18 mouse cellular contexts compared by ENCODE assay signal in genomic region chr9:75630823-75631454, GRCm38 (mm10). TPM values are rescaled to one million over a fixed set of nuclear protein-coding genes. Genes with fewer than 3 reads are reported as not detected.
DNase-seq lines count a peak whose midpoint lies in the region; ATAC-seq lines count a peak whose summit lies in the region.
"Had no signal": no experiment of that assay in that cellular context is flagged by ENCODE, and none has a peak within 500 bp of the region (broad histone marks: within the 10 kb centered on the region; RNA-seq: fewer than 3 reads in every experiment).

No protein-coding gene starts in this region.

- no peak overlapping the region for H3K4me3 ChIP-seq in heart, embryonic 12.5 days
- H3K4me3 ChIP-seq in heart, embryonic 11.5 days (ENCODE audit: low read depth, low read length), result no peak overlapping the region
- H3K4me3 ChIP-seq: embryonic facial prominence, embryonic 12.5 days had no signal

- H3K4me1 ChIP-seq in heart, embryonic 12.5 days (replicated peaks), result peaks cover 11% of the 10 kb centered on the region
- 0 out of 2 replicates have a peak, but pooled peaks cover 2% of the 10 kb centered on the region for H3K4me1 ChIP-seq in heart, embryonic 11.5 days (ENCODE audit: control insufficient read depth, insufficient read depth, low read length)

- H3K27ac ChIP-seq in heart, embryonic 12.5 days (ENCODE audit: poor library complexity, severe bottlenecking), result peak overlapping the region; percentile 16; the same call in 1 of the 2 replicates
- H3K27ac ChIP-seq in heart, embryonic 11.5 days (ENCODE audit: low read depth, low read length), result no peak overlapping the region
- H3K27ac ChIP-seq: embryonic facial prominence, embryonic 12.5 days; hindbrain, embryonic 14.5 days; kidney, postnatal 0 days had no signal

- H3K9ac ChIP-seq in heart, embryonic 12.5 days, result no peak overlapping the region
- no peak overlapping the region for H3K9ac ChIP-seq in heart, embryonic 11.5 days (ENCODE audit: low read depth, low read length)
- H3K9ac ChIP-seq: embryonic facial prominence, embryonic 12.5 days; hindbrain, embryonic 14.5 days; liver, postnatal 0 days had no signal

- H3K36me3 ChIP-seq in heart, embryonic 12.5 days, result no peaks in the 10 kb centered on the region
- no peaks in the 10 kb centered on the region for H3K36me3 ChIP-seq in heart, embryonic 11.5 days (ENCODE audit: control insufficient read depth, insufficient read depth, low read length)
- H3K36me3 ChIP-seq: embryonic facial prominence, embryonic 12.5 days had no signal

- DNase-seq in B cell, adult 2 months, result peak; percentile 8 to 12
- peak; percentile 46 for DNase-seq in lung, postnatal 25 days (ENCODE audit: low spot score)
- no peak for DNase-seq in adrenal gland, postnatal 10 days
- DNase-seq in kidney, adult 8-10 months, result no peak
- no peak for DNase-seq in layer of hippocampus, postnatal 36 days
- DNase-seq: cerebellum, postnatal 10 days; layer of hippocampus, adult 9-11 months; left cerebral cortex, postnatal 4 days; liver, postnatal 0 days; midbrain, embryonic 14.5 days; right cerebral cortex, adult 18-20 months; thymus, postnatal 4 days had no signal

- no peak overlapping the region for H3K4me2 ChIP-seq in heart, embryonic 12.5 days
- H3K4me2 ChIP-seq in heart, embryonic 11.5 days, result no peak overlapping the region
- H3K4me2 ChIP-seq: embryonic facial prominence, embryonic 12.5 days; hindbrain, embryonic 14.5 days had no signal

- no peak for ATAC-seq in heart, embryonic 12.5 days (ENCODE audit: insufficient number of reproducible peaks, low FRiP score)
- no peak for ATAC-seq in heart, embryonic 11.5 days (replicated peaks; ENCODE audit: insufficient number of reproducible peaks, low FRiP score, low TSS enrichment)
- ATAC-seq in common myeloid progenitor, adult 5-6 weeks (replicated peaks; ENCODE audit: low read depth, poor library complexity, severe bottlenecking), result peak; percentile 24; the same call in 1 of the 2 replicates
- ATAC-seq: liver, postnatal 0 days had no signal

- no peaks in the 10 kb centered on the region for H3K9me3 ChIP-seq in heart, embryonic 12.5 days (replicated peaks)
- no peaks in the 10 kb centered on the region for H3K9me3 ChIP-seq in heart, embryonic 11.5 days (replicated peaks; ENCODE audit: control insufficient read depth, low read length)
- H3K9me3 ChIP-seq: embryonic facial prominence, embryonic 12.5 days had no signal

- WGBS in heart, embryonic 12.5 days, result 72% methylated on average over 8 of the region's 8 CpGs
- WGBS in heart, embryonic 11.5 days (ENCODE audit: insufficient replicate concordance), result 65% methylated on average over 8 of the region's 8 CpGs

- no peaks in the 10 kb centered on the region for H3K27me3 ChIP-seq in heart, embryonic 12.5 days (replicated peaks)
- H3K27me3 ChIP-seq in heart, embryonic 11.5 days (ENCODE audit: control insufficient read depth, insufficient read depth, low read length), result no peaks in the 10 kb centered on the region
- H3K27me3 ChIP-seq: embryonic facial prominence, embryonic 12.5 days had no signal

RNA-seq across cellular contexts. Expression of gene Lysmd2, which starts 5.4 kb away (rescaled TPM):
- 17.8 and 18.8 TPM in 2 replicates for polyA plus RNA-seq in heart, embryonic 12.5 days (2016; fragmentation: Nextera tagmentation; extraction: Ambion mirVana)
- polyA plus RNA-seq in heart, embryonic 11.5 days (2014; fragmentation: Nextera tagmentation; extraction: Ambion mirVana), result 16.3 and 18.4 TPM in 2 replicates
- total RNA-seq in common myeloid progenitor, adult 5-6 weeks (2017), result 2.4 and 3.1 TPM in 2 replicates
- total RNA-seq in adrenal gland, postnatal 10 days (2021), result 10 to 100 TPM; 15.3 to 17.5 TPM
- total RNA-seq in layer of hippocampus, postnatal 36 days (2021), result 10 to 100 TPM; 61.8 to 65.8 TPM

RNA-seq across cellular contexts. Expression of gene Tmod2, which starts 19.8 kb away (rescaled TPM):
- polyA plus RNA-seq in heart, embryonic 12.5 days (2016; fragmentation: Nextera tagmentation; extraction: Ambion mirVana), result 4.9 and 5.0 TPM in 2 replicates
- 5.9 and 6.1 TPM in 2 replicates for polyA plus RNA-seq in heart, embryonic 11.5 days (2014; fragmentation: Nextera tagmentation; extraction: Ambion mirVana)
- not detected in 2 replicates for total RNA-seq in common myeloid progenitor, adult 5-6 weeks (2017)
- 10 to 100 TPM; 17.9 to 25.6 TPM for total RNA-seq in adrenal gland, postnatal 10 days (2021)
- 100 to 1,000 TPM; 370 to 392 TPM for total RNA-seq in layer of hippocampus, postnatal 36 days (2021)

RNA-seq across cellular contexts. Expression of gene Scg3, which starts 52.9 kb away (rescaled TPM):
- polyA plus RNA-seq in heart, embryonic 12.5 days (2016; fragmentation: Nextera tagmentation; extraction: Ambion mirVana), result 0.17 and 0.64 TPM in 2 replicates
- polyA plus RNA-seq in heart, embryonic 11.5 days (2014; fragmentation: Nextera tagmentation; extraction: Ambion mirVana), result 0.30 and 0.33 TPM in 2 replicates
- not detected in 2 replicates for total RNA-seq in common myeloid progenitor, adult 5-6 weeks (2017)
- 10 to 100 TPM; 22.3 to 23.3 TPM for total RNA-seq in adrenal gland, postnatal 10 days (2021)
- total RNA-seq in layer of hippocampus, postnatal 36 days (2021), result 100 to 1,000 TPM; 279 to 282 TPM
- polyA plus RNA-seq: liver, postnatal 0 days had no signal

Comparison
In these comparisons a context has a peak if more than half of its experiments do, and no peak if none do; other contexts are left out.
1. DNase-seq: peak in B cell, adult 2 months (2 of 2) and lung, postnatal 25 days (single experiment); none in adrenal gland, postnatal 10 days (single experiment), kidney, adult 8-10 months (0 of 2) and layer of hippocampus, postnatal 36 days (0 of 2).
2. RNA of gene Tmod2, which starts 19.8 kb away (total RNA-seq): 370 to 392 TPM in layer of hippocampus, postnatal 36 days and 17.9 to 25.6 TPM in adrenal gland, postnatal 10 days; not detected in common myeloid progenitor, adult 5-6 weeks; every median in the first group is over 10 times any median in the second.
3. RNA of gene Scg3, which starts 52.9 kb away (total RNA-seq): 279 to 282 TPM in layer of hippocampus, postnatal 36 days and 22.3 to 23.3 TPM in adrenal gland, postnatal 10 days; not detected in common myeloid progenitor, adult 5-6 weeks; every median in the first group is over 10 times any median in the second.